ENCODE assay signal across 8 mouse cellular contexts in the genomic region with DNA sequence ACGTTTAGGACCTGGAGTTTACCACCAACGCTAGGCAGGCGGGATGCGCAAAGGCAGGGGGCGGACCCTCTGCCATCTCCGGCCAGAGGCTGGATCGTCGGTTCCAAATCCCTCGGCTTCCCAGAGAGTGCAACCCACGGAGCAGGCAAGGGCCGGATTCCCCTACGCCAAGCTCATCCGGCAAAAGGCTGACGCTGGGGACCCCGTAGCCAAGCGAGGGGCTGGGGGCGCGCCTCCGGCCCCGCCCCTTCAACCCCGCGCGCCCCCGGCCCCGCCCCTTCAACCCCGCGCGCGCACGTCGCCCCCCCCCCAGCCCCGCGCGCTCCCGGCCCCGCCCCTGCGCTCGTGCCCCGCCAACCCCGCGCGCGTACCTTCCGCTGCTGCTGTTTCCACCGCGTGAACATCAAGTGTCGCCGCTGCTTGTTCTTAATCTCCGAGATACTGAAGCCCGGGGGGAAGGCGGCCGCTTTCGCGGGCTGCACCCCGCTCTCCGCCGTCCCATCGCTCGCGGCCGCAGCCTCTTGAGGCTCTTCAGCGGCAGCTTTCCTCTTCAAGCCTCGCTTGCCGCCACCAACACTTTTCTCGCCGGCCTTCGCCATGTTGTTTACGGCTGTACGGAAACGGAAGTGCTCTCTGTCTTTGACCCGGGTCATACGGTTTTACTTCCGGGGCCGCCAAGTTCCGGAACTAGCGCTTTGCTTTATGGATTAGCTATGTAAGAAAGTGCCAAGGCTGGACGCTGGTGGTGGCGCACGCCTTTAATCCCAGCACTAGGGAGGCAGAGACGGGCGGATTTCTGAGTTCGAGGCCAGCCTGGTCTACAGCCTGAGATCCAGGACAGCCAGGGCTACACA. TPM values are rescaled to one million over a fixed set of nuclear protein-coding genes. Genes with fewer than 3 reads are reported as not detected.
DNase-seq lines count a peak whose midpoint lies in the region; ATAC-seq and TF ChIP-seq lines count a peak whose summit lies in the region.

A gene (minus strand): TSS at position 632 of the 854 bp plus-strand sequence.

- 0% methylated on average over 66 of the region's 82 CpGs for WGBS in kidney, embryonic 14.5 days
- under 1% methylated on average over 65 of the region's 82 CpGs for WGBS in limb, embryonic 15.5 days

- peak within 1 kb of the TSS; percentile 67 for H3K4me2 ChIP-seq in kidney, embryonic 14.5 days (replicated peaks; ENCODE audit: low read depth, low read length)
- peak within 1 kb of the TSS; percentile 61 for H3K4me2 ChIP-seq in limb, embryonic 15.5 days

- no peaks in the 10 kb centered on the region for H3K27me3 ChIP-seq in kidney, embryonic 14.5 days (ENCODE audit: control insufficient read depth, insufficient read depth, low read length)
- H3K27me3 ChIP-seq in limb, embryonic 15.5 days = no peaks in the 10 kb centered on the region

- no peaks in the 10 kb centered on the region for H3K9me3 ChIP-seq in kidney, embryonic 14.5 days (ENCODE audit: control insufficient read depth, low read length)
- no peaks in the 10 kb centered on the region for H3K9me3 ChIP-seq in limb, embryonic 15.5 days

- H3K36me3 ChIP-seq in kidney, embryonic 14.5 days (ENCODE audit: control insufficient read depth, insufficient read depth, low read length) = peaks cover 25% of the 10 kb centered on the region
- peaks cover 16% of the 10 kb centered on the region for H3K36me3 ChIP-seq in limb, embryonic 15.5 days

- ATAC-seq in kidney, embryonic 14.5 days (ENCODE audit: low FRiP score, low TSS enrichment) = peak; percentile 96
- ATAC-seq in limb, embryonic 15.5 days (ENCODE audit: insufficient number of reproducible peaks, low FRiP score, low TSS enrichment, low read depth) = peak; percentile 95

- H3K4me1 ChIP-seq in bone marrow macrophage, adult 2 months (ENCODE audit: control insufficient read depth, insufficient read depth, low read length) = peaks cover 4% of the 10 kb centered on the region; the same call in 1 of the 2 replicates
- no peaks in the 10 kb centered on the region for H3K4me1 ChIP-seq in embryonic fibroblast, embryonic 13.5 days (ENCODE audit: control insufficient read depth, insufficient read depth, low read length)
- H3K4me1 ChIP-seq in kidney, embryonic 14.5 days (ENCODE audit: control insufficient read depth, insufficient read depth, low read length) = no peaks in the 10 kb centered on the region
- H3K4me1 ChIP-seq in limb, embryonic 15.5 days = peaks cover 3% of the 10 kb centered on the region; the same call in 1 of the 2 replicates

- TF ChIP-seq POLR2A in bone marrow macrophage, adult 2 months (IDR thresholded peaks at IDR 0.05; ENCODE audit: borderline replicate concordance, low read depth, low read length) = peak; percentile 10; the same call in 1 of the 2 replicates
- TF ChIP-seq POLR2A in embryonic fibroblast, embryonic 13.5 days (IDR thresholded peaks at IDR 0.05; ENCODE audit: low read depth, low read length) = peak; percentile 73

- peak within 1 kb of the TSS; percentile 98 for H3K27ac ChIP-seq in bone marrow macrophage, adult 2 months (ENCODE audit: insufficient read depth, low read depth, low read length)
- peak within 1 kb of the TSS; percentile 87 for H3K27ac ChIP-seq in embryonic fibroblast, embryonic 13.5 days (ENCODE audit: insufficient read depth, low read length)
- H3K27ac ChIP-seq in kidney, embryonic 14.5 days (ENCODE audit: low read depth, low read length) = peak within 1 kb of the TSS; percentile 98
- peak within 1 kb of the TSS; percentile 99 for H3K27ac ChIP-seq in limb, embryonic 15.5 days

- H3K9ac ChIP-seq in kidney, embryonic 14.5 days (ENCODE audit: low read depth, low read length) = peak within 1 kb of the TSS; percentile 89
- H3K9ac ChIP-seq in limb, embryonic 15.5 days = peak within 1 kb of the TSS; percentile 77

- TF ChIP-seq CTCF in bone marrow macrophage, adult 2 months (IDR thresholded peaks at IDR 0.05; ENCODE audit: low read depth, low read length) = 0 out of 2 replicates have a peak, but pooled peaks have one; percentile 3
- no peak for TF ChIP-seq CTCF in embryonic fibroblast, embryonic 13.5 days (IDR thresholded peaks at IDR 0.05; ENCODE audit: borderline replicate concordance, insufficient read depth, low read length)

- DNase-seq in A20 (ENCODE audit: low read depth, low spot score) = peak; percentile 96
- peak; percentile 85 to 92 for DNase-seq in heart, adult 9 months (ENCODE audit: low spot score in 2 of 2)
- DNase-seq in monocyte, adult 2 months (ENCODE audit: low read depth in 1 of 2, low spot score in 2 of 2) = peak; percentile 70 to 82
- peak; percentile 88 to 91 for DNase-seq in spleen, postnatal 36 days (ENCODE audit: low spot score in 2 of 2)

- peak within 1 kb of the TSS; percentile 100 for H3K4me3 ChIP-seq in bone marrow macrophage, adult 2 months (ENCODE audit: insufficient read depth, low read length)
- peak within 1 kb of the TSS; percentile 87 for H3K4me3 ChIP-seq in embryonic fibroblast, embryonic 13.5 days (ENCODE audit: insufficient read depth, low read length)
- peak within 1 kb of the TSS; percentile 86 for H3K4me3 ChIP-seq in kidney, embryonic 14.5 days (ENCODE audit: low read length)
- peak within 1 kb of the TSS; percentile 78 for H3K4me3 ChIP-seq in limb, embryonic 15.5 days

RNA-seq across cellular contexts. Expression of the gene that starts here (rescaled TPM):
- 39.9 and 47.4 TPM in 2 replicates for polyA plus RNA-seq in bone marrow macrophage, adult 2 months (2012; ENCODE audit: insufficient read depth, insufficient read length, missing spikeins)
- 27.2 and 33.7 TPM in 2 replicates for polyA plus RNA-seq in embryonic fibroblast, embryonic 13.5 days (2011; ENCODE audit: insufficient read length, low read depth, missing spikeins)
- polyA plus RNA-seq in kidney, embryonic 14.5 days (2014; fragmentation: Nextera tagmentation; extraction: Ambion mirVana) = 69.5 and 78.7 TPM in 2 replicates
- 43.2 and 44.9 TPM in 2 replicates for polyA plus RNA-seq in limb, embryonic 15.5 days (2015; fragmentation: Nextera tagmentation; extraction: Ambion mirVana)

Comparison
In these comparisons a context has a peak if more than half of its experiments do, and no peak if none do; other contexts are left out.
1. Peak in every context shown above with its lines: DNase-seq, ATAC-seq, H3K4me3 ChIP-seq and H3K27ac ChIP-seq.